8 mouse cellular contexts compared by ENCODE assay signal in genomic region chr3:156562424-156562785, GRCm38 (mm10). TPM values are rescaled to one million over a fixed set of nuclear protein-coding genes. Genes with fewer than 3 reads are reported as not detected.
A peak's percentile ranks its signal among the peaks of the same experiment; 100 is the strongest.
DNase-seq lines count a peak whose midpoint lies in the region; ATAC-seq and TF ChIP-seq lines count a peak whose summit lies in the region.

No protein-coding gene starts in this region.

- H3K4me1 ChIP-seq in cerebellum, adult 2 months (ENCODE audit: control insufficient read depth, insufficient read depth, low read length), result peaks cover 18% of the 10 kb centered on the region
- H3K4me1 ChIP-seq in forebrain, postnatal 0 days (ENCODE audit: insufficient read depth), result no peaks in the 10 kb centered on the region; the same call in 1 of the 2 replicates
- peaks cover 30% of the 10 kb centered on the region for H3K4me1 ChIP-seq in midbrain, embryonic 10.5 days

- H3K27ac ChIP-seq in cerebellum, adult 2 months (ENCODE audit: insufficient read depth, low read length), result peak overlapping the region; percentile 93
- peak overlapping the region; percentile 98 for H3K27ac ChIP-seq in forebrain, postnatal 0 days (ENCODE audit: low read depth, low read length)
- H3K27ac ChIP-seq in midbrain, embryonic 10.5 days (replicated peaks), result peak overlapping the region; percentile 91

- H3K27me3 ChIP-seq in cerebellum, adult 2 months (ENCODE audit: control insufficient read depth, insufficient read depth, low read length), result no peaks in the 10 kb centered on the region
- no peaks in the 10 kb centered on the region for H3K27me3 ChIP-seq in forebrain, postnatal 0 days (ENCODE audit: insufficient read depth, low read length)
- H3K27me3 ChIP-seq in midbrain, embryonic 10.5 days (ENCODE audit: low read depth, poor library complexity, severe bottlenecking), result peaks cover 44% of the 10 kb centered on the region

- TF ChIP-seq POLR2A in cerebellum, adult 2 months (IDR thresholded peaks at IDR 0.05; ENCODE audit: borderline replicate concordance, insufficient read depth, low read length), result no peak

- H3K4me3 ChIP-seq in cerebellum, adult 2 months (replicated peaks; ENCODE audit: insufficient read depth, low read depth, low read length), result peak overlapping the region; percentile 92
- peak overlapping the region; percentile 80 for H3K4me3 ChIP-seq in forebrain, postnatal 0 days (ENCODE audit: low read depth, low read length)
- peak overlapping the region; percentile 73 for H3K4me3 ChIP-seq in midbrain, embryonic 10.5 days

- 0% methylated on average over 10 of the region's 10 CpGs for WGBS in cerebellum, adult 2 months
- WGBS in forebrain, postnatal 0 days, result 0% methylated on average over 10 of the region's 10 CpGs
- under 1% methylated on average over 10 of the region's 10 CpGs for WGBS in midbrain, embryonic 10.5 days

- peak overlapping the region; percentile 78 for H3K4me2 ChIP-seq in forebrain, postnatal 0 days (ENCODE audit: low read depth)

- intact Hi-C loops in left cerebral cortex, postnatal 4 days (cut with DNase I), result loop anchor here (5.0 to 10.0 kb wide), 5 partner anchors 542 to 1908 kb away; no protein-coding TSS in a partner anchor

- no peak for ATAC-seq in forebrain, postnatal 0 days

- H3K9ac ChIP-seq in forebrain, postnatal 0 days, result peak overlapping the region; percentile 80

- no peak for TF ChIP-seq CTCF in cerebellum, adult 2 months (IDR thresholded peaks at IDR 0.05; ENCODE audit: borderline replicate concordance, insufficient read depth, low read depth, low read length)
- TF ChIP-seq CTCF in forebrain, postnatal 0 days (IDR thresholded peaks at IDR 0.05; ENCODE audit: low read depth), result no peak

- DNase-seq in cerebellum, adult 2 months, result peak in 1 of 2 experiments; percentile 58
- no peak for DNase-seq in cerebellum, adult 11-12 months
- DNase-seq in left cerebral cortex, postnatal 4 days, result peak; percentile 34
- no peak for DNase-seq in left cerebral cortex, adult 8-10 months (ENCODE audit: low spot score in 2 of 2)
- DNase-seq in forebrain, postnatal 0 days, result peak; percentile 60
- no peak for DNase-seq in midbrain, embryonic 10.5 days (ENCODE audit: low spot score)
- no peak for DNase-seq in thymus, postnatal 14 days
- DNase-seq in yolk sac, embryonic 10.5 days (ENCODE audit: low spot score), result no peak

- no peaks in the 10 kb centered on the region for H3K9me3 ChIP-seq in forebrain, postnatal 0 days (ENCODE audit: low read length)
- no peaks in the 10 kb centered on the region for H3K9me3 ChIP-seq in midbrain, embryonic 10.5 days (replicated peaks)

- H3K36me3 ChIP-seq in forebrain, postnatal 0 days (ENCODE audit: insufficient read depth), result no peaks in the 10 kb centered on the region
- H3K36me3 ChIP-seq in midbrain, embryonic 10.5 days, result no peaks in the 10 kb centered on the region

RNA-seq across cellular contexts. Expression of gene Negr1, which starts 0.8 kb away (rescaled TPM):
- 83.3 and 92.0 TPM in 2 replicates for polyA plus RNA-seq in cerebellum, adult 2 months (2012; rRNA removed)
- total RNA-seq in left cerebral cortex, postnatal 4 days (2021), result 100 to 1,000 TPM; 228 to 264 TPM
- total RNA-seq in left cerebral cortex, adult 8-10 months (2022), result 100 to 1,000 TPM; 161 to 204 (median 191) TPM
- total RNA-seq in forebrain, postnatal 0 days (2014; rRNA removed), result 145 and 205 TPM in 2 replicates
- 43.9 and 65.0 TPM in 2 replicates for polyA plus RNA-seq in forebrain, postnatal 0 days (2015; fragmentation: Nextera tagmentation; extraction: Ambion mirVana)
- 2.0 and 3.6 TPM in 2 replicates for polyA plus RNA-seq in midbrain, embryonic 10.5 days (2016; fragmentation: Nextera tagmentation; extraction: Ambion mirVana)

Comparison
In these comparisons a context has a peak if more than half of its experiments do, and no peak if none do; other contexts are left out.
1. DNase-seq: peak in left cerebral cortex, postnatal 4 days (single experiment) and forebrain, postnatal 0 days (single experiment); none in cerebellum, adult 11-12 months (single experiment), left cerebral cortex, adult 8-10 months (0 of 2), midbrain, embryonic 10.5 days (single experiment), thymus, postnatal 14 days (single experiment) and yolk sac, embryonic 10.5 days (single experiment).
2. Peak in every context shown above with its lines, with median percentiles within 50 percentile points of each other: H3K27ac ChIP-seq and H3K4me3 ChIP-seq.